Mouse (Mus musculus) forebrain, postnatal 0 days (tissue): Measurements from ENCODE around the gene Fam110c. TPM values are rescaled to one million over a fixed set of nuclear protein-coding genes. Genes with fewer than 3 reads are reported as not detected.

Source experiments
- ATAC-seq: fragments of 200-750 bp; cut with Nextera tagmentation; 2 replicates; pipeline ENCODE4 v1.8.0; 2017; ENCODE audit warnings: mild to moderate bottlenecking, moderate library complexity
- DNase-seq: peaks from one replicate; pipeline ENCODE4 v3.0.0-alpha.2; 2015
- H3K27ac ChIP-seq: fragments of 300-500 bp; sonication (generic); 2 replicates; pipeline ENCODE4 v1.5.1; 2014; ENCODE audit warnings: low read depth, mild to moderate bottlenecking, antibody characterized with exemption, low read length, moderate library complexity, mixed read lengths
- H3K27me3 ChIP-seq: fragments of 300-500 bp; sonication (generic); 2 replicates; pipeline ENCODE4 v1.6.1; 2014; ENCODE audit warnings: mild to moderate bottlenecking, low read length, mixed read lengths; ENCODE audit not compliant: insufficient read depth
- H3K36me3 ChIP-seq: fragments of 300-500 bp; sonication (generic); 2 replicates; pipeline ENCODE4 v1.6.1; 2014; ENCODE audit warnings: mild to moderate bottlenecking, moderate library complexity; ENCODE audit not compliant: insufficient read depth
- H3K4me1 ChIP-seq: fragments of 300-500 bp; sonication (generic); 2 replicates; pipeline ENCODE4 v1.6.1; 2014; ENCODE audit warnings: antibody characterized with exemption; ENCODE audit not compliant: insufficient read depth
- H3K4me2 ChIP-seq: fragments of 300-500 bp; sonication (generic); 2 replicates; pipeline ENCODE4 v1.6.1; 2014; ENCODE audit warnings: low read depth, mild to moderate bottlenecking, moderate library complexity
- H3K4me3 ChIP-seq: fragments of 300-500 bp; sonication (generic); 2 replicates; pipeline ENCODE4 v1.5.1; 2014; ENCODE audit warnings: low read depth, low read length, mixed read lengths
- H3K9ac ChIP-seq: fragments of 300-500 bp; sonication (generic); 2 replicates; pipeline ENCODE4 v1.6.1; 2014; ENCODE audit warnings: mild to moderate bottlenecking
- H3K9me3 ChIP-seq: fragments of 300-500 bp; sonication (generic); 2 replicates; pipeline ENCODE4 v1.6.1; 2016; ENCODE audit warnings: low read length
- CTCF ChIP-seq: sonication (generic); IDR thresholded peaks from 2 replicates; pipeline ENCODE4 v1.5.1; 2016; ENCODE audit warnings: antibody characterized with exemption, control low read depth, low read depth
- WGBS: fragments of 180-500 bp; shearing (Covaris S2); extraction: QIAGEN DNeasy Blood & Tissue Kit; methylation state at CpG from one replicate; pipeline ENCODE4 v1.1.7; 2014; 5-methylcytosine and 5-hydroxymethylcytosine counted together
- polyA plus RNA-seq: library from polyadenylated mRNA; unstranded; fragments of >200 nt; fragmentation: Nextera tagmentation; extraction: Ambion mirVana; gene quantifications from 2 replicates; pipeline ENCODE4 v1.2.1, GENCODE M21; 2015
- total RNA-seq: library from RNA; depleted of rRNA; stranded (reverse); fragments of >200 nt; gene quantifications from 2 replicates; pipeline ENCODE4 v1.2.3, GENCODE M21; 2014

Gene Fam110c
- total and polyA plus RNA-seq, 2 experiments from 2014 or later: 0.10 TPM; not detected in 1

GRCm38 (mm10) chr12:31083007-31083406 lies 9.3 kb downstream of the Fam110c start:
- Histone ChIP-seq H3K4me3 (no peak overlapping the region), H3K27ac (no peak overlapping the region), H3K4me1 (no peaks in the 10 kb centered on the region), H3K9ac (no peak overlapping the region), H3K27me3 (no peaks in the 10 kb centered on the region), H3K9me3 (no peaks in the 10 kb centered on the region), H3K4me2 (no peak overlapping the region), H3K36me3 (no peaks in the 10 kb centered on the region)
- ATAC-seq (no peak), DNase-seq (no peak)
- TF ChIP-seq CTCF: no peak
- 80% methylated on average over 4 of the region's 4 CpGs for WGBS

GRCm38 (mm10) chr12:31083407-31083806 lies 9.7 kb downstream of the Fam110c start:
- DNase-seq: no peak
- no peak for TF ChIP-seq CTCF
- Histone ChIP-seq H3K4me1 (no peaks in the 10 kb centered on the region), H3K4me3 (no peak overlapping the region), H3K9ac (no peak overlapping the region), H3K36me3 (no peaks in the 10 kb centered on the region), H3K27me3 (no peaks in the 10 kb centered on the region), H3K9me3 (no peaks in the 10 kb centered on the region), H3K27ac (no peak overlapping the region), H3K4me2 (no peak overlapping the region)
- WGBS: 91% methylated on average over 4 of the region's 4 CpGs
- ATAC-seq: no peak

DNA sequence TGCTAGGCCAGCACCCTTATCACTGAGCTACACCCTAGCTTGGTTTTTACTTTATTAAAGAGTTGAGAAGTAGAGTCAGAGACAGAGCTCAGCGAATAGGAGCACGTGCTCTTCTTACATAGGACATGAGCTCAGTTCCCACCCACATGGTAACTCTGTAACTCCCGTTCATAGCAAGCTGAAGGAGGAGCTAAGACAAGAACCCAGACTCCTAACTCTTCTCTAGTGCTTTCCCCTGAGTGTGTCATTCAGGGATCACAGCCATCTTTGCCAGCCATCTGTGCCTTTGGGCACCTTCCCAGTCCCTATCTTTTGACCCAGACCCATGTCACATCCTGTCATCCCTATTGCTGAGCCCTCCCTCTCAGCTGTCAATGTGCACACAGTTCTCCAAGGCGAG lies 13.4 kb downstream of the Fam110c start:
- H3K27ac ChIP-seq: no peak overlapping the region
- no peak overlapping the region for H3K4me2 ChIP-seq
- TF ChIP-seq CTCF: no peak
- no peak for DNase-seq
- no peaks in the 10 kb centered on the region for H3K36me3 ChIP-seq
- H3K4me1 ChIP-seq: no peaks in the 10 kb centered on the region
- WGBS: 83% methylated on average over 4 of the region's 4 CpGs
- H3K9ac ChIP-seq: no peak overlapping the region
- no peaks in the 10 kb centered on the region for H3K27me3 ChIP-seq
- no peaks in the 10 kb centered on the region for H3K9me3 ChIP-seq
- ATAC-seq: no peak
- H3K4me3 ChIP-seq: no peak overlapping the region

DNA sequence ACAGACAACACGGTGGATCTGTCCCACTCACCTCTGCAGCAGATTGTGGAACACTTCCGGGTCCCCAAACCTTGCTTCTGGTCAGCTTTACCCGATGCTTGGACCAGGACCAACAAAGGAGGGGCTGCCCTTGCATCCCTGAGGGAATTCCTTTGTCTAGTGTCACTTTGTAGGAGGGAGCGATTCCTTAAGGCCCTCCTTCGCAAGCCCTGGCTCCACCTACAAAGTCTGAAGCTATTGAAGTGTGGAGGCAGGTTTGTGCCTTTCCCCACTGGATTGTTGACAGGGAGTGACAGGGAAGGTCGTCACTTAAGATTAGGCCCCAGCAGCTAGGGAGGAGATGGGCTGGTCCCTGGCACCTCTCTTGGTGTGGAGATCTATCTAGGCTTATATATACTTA lies 16.7 kb downstream of the Fam110c start:
- H3K4me3 ChIP-seq: no peak overlapping the region
- WGBS: 16% methylated on average over 6 of the region's 6 CpGs
- H3K4me1 ChIP-seq: no peaks in the 10 kb centered on the region
- DNase-seq (no peak), ATAC-seq (no peak)
- H3K36me3 ChIP-seq: no peaks in the 10 kb centered on the region
- H3K9ac ChIP-seq: no peak overlapping the region
- no peak overlapping the region for H3K27ac ChIP-seq
- H3K27me3 ChIP-seq: no peaks in the 10 kb centered on the region
- H3K9me3 ChIP-seq: no peaks in the 10 kb centered on the region
- TF ChIP-seq CTCF: no peak
- H3K4me2 ChIP-seq: no peak overlapping the region

- no peak overlapping the region for H3K9ac ChIP-seq
- no peaks in the 10 kb centered on the region for H3K27me3 ChIP-seq
- H3K36me3 ChIP-seq: no peaks in the 10 kb centered on the region
- no peak for DNase-seq
- no peak overlapping the region for H3K27ac ChIP-seq
- no peaks in the 10 kb centered on the region for H3K4me1 ChIP-seq
- H3K4me2 ChIP-seq: no peak overlapping the region
- TF ChIP-seq CTCF: no peak
- ATAC-seq: no peak
- no peaks in the 10 kb centered on the region for H3K9me3 ChIP-seq
- H3K4me3 ChIP-seq: no peak overlapping the region
- WGBS: 79% methylated on average over 11 of the region's 11 CpGs
Observed at GRCm38 (mm10) chr12:31090882-31091640, 17.4 kb downstream of the Fam110c start.

DNA sequence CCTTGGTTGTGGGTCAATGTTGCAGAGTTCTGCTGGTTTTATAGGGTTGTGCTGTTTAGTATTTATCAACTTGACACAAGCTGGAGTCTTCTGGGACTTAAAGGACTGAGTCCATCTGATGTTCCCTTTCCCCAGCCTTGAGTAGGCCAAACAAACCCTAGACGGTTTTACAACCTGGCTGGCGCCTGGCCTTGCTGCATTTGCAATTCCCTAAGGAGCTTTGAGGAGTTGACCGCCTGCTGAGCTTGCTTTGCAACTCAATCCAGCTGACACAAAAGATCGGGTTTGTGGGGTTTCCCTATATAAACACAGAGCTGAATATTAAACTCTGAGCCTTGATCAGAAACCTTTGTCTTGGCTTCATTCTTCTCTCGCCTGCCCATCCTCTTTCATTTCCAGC lies 18.8 kb downstream of the Fam110c start:
- DNase-seq: no peak
- no peak for TF ChIP-seq CTCF
- H3K27me3 ChIP-seq: no peaks in the 10 kb centered on the region
- WGBS: 14% methylated on average over 5 of the region's 5 CpGs
- no peaks in the 10 kb centered on the region for H3K36me3 ChIP-seq
- H3K4me2 ChIP-seq: no peak overlapping the region
- no peak for ATAC-seq
- H3K9ac ChIP-seq: no peak overlapping the region
- no peak overlapping the region for H3K27ac ChIP-seq
- H3K4me3 ChIP-seq: no peak overlapping the region
- no peaks in the 10 kb centered on the region for H3K4me1 ChIP-seq
- no peaks in the 10 kb centered on the region for H3K9me3 ChIP-seq

DNA sequence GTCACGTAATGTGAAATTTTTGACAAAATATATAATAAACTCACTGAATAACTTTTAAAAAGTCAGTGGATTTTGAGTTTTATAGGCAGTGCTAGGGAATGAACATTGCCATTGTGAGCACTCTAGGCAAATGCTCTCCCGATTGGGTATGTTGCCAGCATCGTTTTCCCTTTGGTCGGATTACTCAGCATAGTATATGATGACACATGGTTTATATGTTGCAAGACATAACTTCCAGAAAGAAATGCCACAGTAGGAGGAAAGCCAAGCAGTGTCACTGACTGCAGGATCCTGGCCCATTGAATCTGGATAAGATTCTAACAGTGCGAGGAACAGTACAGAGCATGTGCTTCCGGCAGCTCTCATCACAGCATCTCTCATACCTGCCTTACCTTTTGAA lies 23.5 kb downstream of the Fam110c start:
- H3K4me2 ChIP-seq: no peak overlapping the region
- DNase-seq (no peak), ATAC-seq (no peak)
- H3K36me3 ChIP-seq: no peaks in the 10 kb centered on the region
- 94% methylated on average over 6 of the region's 6 CpGs for WGBS
- no peaks in the 10 kb centered on the region for H3K27me3 ChIP-seq
- TF ChIP-seq CTCF: no peak
- H3K4me1 ChIP-seq: no peaks in the 10 kb centered on the region
- no peak overlapping the region for H3K4me3 ChIP-seq
- no peak overlapping the region for H3K27ac ChIP-seq
- no peaks in the 10 kb centered on the region for H3K9me3 ChIP-seq
- H3K9ac ChIP-seq: no peak overlapping the region
